Mouse (Mus musculus) E14TG2a.4 (cell line): ENCODE measurements around the gene Cemip.

Experiments used
- CTCF ChIP-seq: conservative IDR thresholded peaks from 2 replicates; pipeline ENCODE4 v1.5.1; 2014; ENCODE audit warnings: low read length
- NANOG ChIP-seq: IDR thresholded peaks from 2 replicates; pipeline ENCODE4 v1.6.1; 2014; ENCODE audit warnings: borderline replicate concordance, low read length, mixed read lengths
- POU5F1 ChIP-seq: IDR thresholded peaks from 2 replicates; pipeline ENCODE4 v1.6.1; 2014; ENCODE audit warnings: low read length, borderline replicate concordance

DNA sequence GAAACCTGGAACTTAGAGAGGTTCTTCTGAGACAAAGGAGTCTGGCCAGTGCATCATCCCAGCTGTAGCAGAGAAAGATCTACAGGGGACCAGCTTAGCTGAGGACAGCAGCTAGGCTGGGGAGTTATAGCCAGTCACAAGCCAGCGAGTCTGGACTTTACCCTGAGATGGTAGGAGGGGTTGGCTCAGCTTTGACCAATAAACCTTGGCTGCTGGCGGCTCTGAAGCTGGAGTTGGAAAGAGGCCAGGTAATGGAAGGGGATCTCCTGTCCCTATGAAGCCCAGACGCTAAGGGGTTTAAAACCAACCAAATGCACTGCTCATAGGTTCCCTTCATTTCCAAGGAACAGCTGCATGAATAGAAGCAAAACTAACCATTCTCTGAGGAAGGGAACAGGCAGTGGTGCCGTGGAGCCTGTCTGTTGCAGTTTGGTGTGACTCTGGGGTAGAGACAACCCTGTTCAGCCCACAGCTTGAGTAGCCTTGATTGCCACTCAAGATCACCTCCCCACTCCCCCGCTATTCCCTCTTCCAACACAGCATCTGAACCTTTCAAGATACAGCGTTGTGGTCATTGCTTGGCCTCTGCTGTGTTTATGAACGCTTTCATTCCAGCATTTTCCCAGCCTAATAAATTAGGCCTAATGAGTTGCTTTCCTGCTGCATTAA, 30.2 kb downstream of the Cemip start:
- TF ChIP-seq CTCF (no peak), POU5F1 (no peak), NANOG (no peak)
